Mouse (Mus musculus) C2C12 (cell line): ENCODE measurements around the gene Bag3. TPM values are rescaled to one million over a fixed set of nuclear protein-coding genes. Genes with fewer than 3 reads are reported as not detected.

ENCODE experiments used
- H3K27me3 ChIP-seq: one replicate; pipeline ENCODE4 v1.6.1; 2011; ENCODE audit not compliant: control insufficient read depth, insufficient read depth, insufficient read length
- H3K36me3 ChIP-seq: one replicate; pipeline ENCODE4 v1.6.1; 2011; ENCODE audit not compliant: control insufficient read depth, insufficient read depth
- H3K4me3 ChIP-seq: one replicate; pipeline ENCODE4 v1.5.1; 2011; ENCODE audit warnings: mild to moderate bottlenecking, control low read depth; ENCODE audit not compliant: poor library complexity, insufficient read depth, severe bottlenecking
- H3K79me2 ChIP-seq: one replicate; pipeline ENCODE4 v1.6.1; 2011; ENCODE audit not compliant: control insufficient read depth, insufficient read depth
- H3K79me3 ChIP-seq: one replicate; pipeline ENCODE4 v1.6.1; 2011; ENCODE audit warnings: low read depth, control low read depth
- H3ac ChIP-seq: one replicate; pipeline ENCODE3; 2011; ENCODE audit warnings: low read depth; ENCODE audit not compliant: control insufficient read depth, insufficient read length
- CEBPB ChIP-seq: IDR thresholded peaks from one replicate; pipeline ENCODE4 v1.6.1; 2011; ENCODE audit warnings: low read depth, mild to moderate bottlenecking, control low read depth, moderate library complexity
- CTCF ChIP-seq: IDR thresholded peaks from one replicate; pipeline ENCODE4 v1.5.1; 2011; ENCODE audit not compliant: control insufficient read depth, insufficient read depth, insufficient read length
- FOSL1 ChIP-seq: IDR thresholded peaks from one replicate; pipeline ENCODE4 v1.8.0; 2011; ENCODE audit warnings: mild to moderate bottlenecking, low read length; ENCODE audit not compliant: poor library complexity, insufficient read depth, severe bottlenecking
- MAX ChIP-seq: IDR thresholded peaks from one replicate; pipeline ENCODE4 v1.6.1; 2011; ENCODE audit warnings: mild to moderate bottlenecking, control low read depth
- MYOD1 ChIP-seq: IDR thresholded peaks from one replicate; pipeline ENCODE4 v1.6.1; 2011; ENCODE audit warnings: low read depth; ENCODE audit not compliant: control insufficient read depth, insufficient read length
- MYOG ChIP-seq: IDR thresholded peaks from one replicate; pipeline ENCODE4 v1.6.1; 2011; ENCODE audit not compliant: control insufficient read depth, insufficient read length; ENCODE audit errors: extremely low read depth
- USF1 ChIP-seq: IDR thresholded peaks from one replicate; pipeline ENCODE4 v1.6.1; 2011; ENCODE audit warnings: low read depth, mild to moderate bottlenecking, control low read depth, moderate library complexity
- polyA plus RNA-seq: library from polyadenylated mRNA; unstranded; fragments of >200 nt; fragmentation: generic; extraction: Trizol; gene quantifications from one replicate; pipeline ENCODE4 v1.2.1, GENCODE M21; 2012; ENCODE audit warnings: missing spikeins

Gene Bag3
- polyA plus RNA-seq, 1 experiment, result 78.2 TPM

DNA sequence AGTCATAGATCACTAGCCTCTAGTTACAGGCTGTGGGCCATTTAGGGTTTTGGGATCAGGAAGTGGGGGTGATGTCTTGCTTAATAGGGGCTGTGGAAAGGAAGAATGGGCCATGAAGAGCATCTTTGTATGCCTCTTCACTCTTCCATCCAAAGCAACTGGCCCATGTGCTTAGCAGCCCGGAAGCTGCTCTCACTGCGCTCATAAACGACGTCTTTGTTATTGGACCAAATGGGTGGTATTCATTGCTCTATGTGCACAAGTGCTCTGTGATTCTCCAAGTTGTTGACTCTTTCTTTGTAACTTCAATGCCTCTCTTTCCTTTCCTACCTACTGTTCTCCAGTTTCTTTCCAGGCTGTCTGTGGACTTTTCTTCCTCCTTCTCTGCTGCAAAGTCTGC lies 48.6 kb downstream of the Bag3 start:
- Histone ChIP-seq H3K4me3 (no peak overlapping the region), H3K79me2 (no peaks in the 10 kb centered on the region), H3K27me3 (no peaks in the 10 kb centered on the region), H3K36me3 (no peaks in the 10 kb centered on the region), H3ac (no peak overlapping the region), H3K79me3 (no peaks in the 10 kb centered on the region)
- TF ChIP-seq FOSL1, result no peak
- no peak for TF ChIP-seq MAX
- no peak for TF ChIP-seq USF1
- TF ChIP-seq MYOG, result no peak
- no peak for TF ChIP-seq CTCF
- TF ChIP-seq MYOD1, result no peak
- no peak for TF ChIP-seq CEBPB

DNA sequence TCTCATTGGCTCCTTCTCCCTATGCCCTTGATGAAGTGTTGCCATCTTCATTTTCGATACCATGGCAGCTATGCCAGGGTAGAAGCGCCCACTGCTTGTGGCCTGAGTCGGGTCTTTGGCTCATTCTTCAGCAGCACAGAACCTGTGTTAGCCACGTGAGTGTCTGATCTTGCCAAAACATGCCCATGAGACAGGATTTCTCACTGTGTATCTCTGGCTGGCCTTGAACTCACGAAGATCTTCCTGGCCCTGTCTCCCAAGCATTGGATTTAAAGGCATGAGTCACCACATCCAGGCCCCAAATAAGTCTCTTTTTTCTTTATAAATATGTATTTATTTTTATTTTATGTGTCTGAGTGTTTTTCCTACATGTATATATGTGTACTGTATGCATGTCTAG lies 51.8 kb downstream of the Bag3 start:
- Histone ChIP-seq H3K27me3 (no peaks in the 10 kb centered on the region), H3K79me2 (no peaks in the 10 kb centered on the region), H3ac (no peak overlapping the region), H3K79me3 (no peaks in the 10 kb centered on the region), H3K36me3 (no peaks in the 10 kb centered on the region), H3K4me3 (no peak overlapping the region)
- no peak for TF ChIP-seq MYOD1
- TF ChIP-seq CEBPB, result no peak
- TF ChIP-seq MAX, result no peak
- no peak for TF ChIP-seq CTCF
- TF ChIP-seq USF1, result no peak
- TF ChIP-seq FOSL1, result no peak
- TF ChIP-seq MYOG, result no peak

DNA sequence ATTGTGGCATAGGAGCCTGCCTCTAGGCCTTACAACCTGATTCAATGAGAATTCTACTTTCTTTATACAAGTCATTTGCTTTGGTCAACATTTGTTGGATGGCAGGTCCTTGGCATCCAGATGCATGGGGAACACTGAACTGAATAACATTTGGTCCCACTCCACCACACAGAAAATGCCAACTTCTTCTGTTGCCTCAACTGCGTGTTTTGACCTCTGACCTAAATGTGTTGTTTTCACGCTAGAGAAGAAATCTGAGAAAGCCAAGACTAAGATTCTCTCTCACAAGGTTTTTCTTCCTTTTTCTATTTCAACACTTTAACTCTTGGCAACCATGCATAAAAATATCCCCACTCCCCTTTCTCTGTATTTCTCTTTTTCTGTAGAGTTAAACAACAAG lies 52.4 kb downstream of the Bag3 start:
- no peak for TF ChIP-seq MAX
- TF ChIP-seq CTCF, result no peak
- TF ChIP-seq CEBPB, result no peak
- no peak for TF ChIP-seq FOSL1
- H3ac ChIP-seq, result no peak overlapping the region
- no peaks in the 10 kb centered on the region for H3K36me3 ChIP-seq
- H3K4me3 ChIP-seq, result no peak overlapping the region
- H3K79me3 ChIP-seq, result no peaks in the 10 kb centered on the region
- H3K79me2 ChIP-seq, result no peaks in the 10 kb centered on the region
- no peaks in the 10 kb centered on the region for H3K27me3 ChIP-seq

DNA sequence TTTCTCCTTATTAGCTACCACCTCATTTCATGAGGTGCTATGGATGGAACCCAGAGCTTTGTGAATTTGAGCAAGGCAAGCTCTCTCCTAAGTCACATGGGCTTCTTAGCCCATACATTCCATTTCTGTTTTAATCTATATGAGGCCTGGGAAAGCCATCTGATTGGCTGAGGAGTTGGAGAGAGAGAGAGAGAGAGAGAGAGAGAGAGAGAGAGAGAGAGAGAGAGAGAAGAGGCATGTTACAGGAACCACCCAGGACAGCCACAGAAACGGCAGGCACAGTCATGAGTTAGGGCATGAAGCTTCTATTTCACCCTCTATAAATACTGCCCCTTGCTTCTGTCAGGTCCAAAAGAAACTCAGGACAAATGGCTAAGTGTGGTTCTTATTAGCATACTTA lies 54.2 kb downstream of the Bag3 start:
- H3K79me3 ChIP-seq, result no peaks in the 10 kb centered on the region
- no peak for TF ChIP-seq MAX
- no peak for TF ChIP-seq MYOG
- TF ChIP-seq USF1, result no peak
- TF ChIP-seq CTCF, result no peak

DNA sequence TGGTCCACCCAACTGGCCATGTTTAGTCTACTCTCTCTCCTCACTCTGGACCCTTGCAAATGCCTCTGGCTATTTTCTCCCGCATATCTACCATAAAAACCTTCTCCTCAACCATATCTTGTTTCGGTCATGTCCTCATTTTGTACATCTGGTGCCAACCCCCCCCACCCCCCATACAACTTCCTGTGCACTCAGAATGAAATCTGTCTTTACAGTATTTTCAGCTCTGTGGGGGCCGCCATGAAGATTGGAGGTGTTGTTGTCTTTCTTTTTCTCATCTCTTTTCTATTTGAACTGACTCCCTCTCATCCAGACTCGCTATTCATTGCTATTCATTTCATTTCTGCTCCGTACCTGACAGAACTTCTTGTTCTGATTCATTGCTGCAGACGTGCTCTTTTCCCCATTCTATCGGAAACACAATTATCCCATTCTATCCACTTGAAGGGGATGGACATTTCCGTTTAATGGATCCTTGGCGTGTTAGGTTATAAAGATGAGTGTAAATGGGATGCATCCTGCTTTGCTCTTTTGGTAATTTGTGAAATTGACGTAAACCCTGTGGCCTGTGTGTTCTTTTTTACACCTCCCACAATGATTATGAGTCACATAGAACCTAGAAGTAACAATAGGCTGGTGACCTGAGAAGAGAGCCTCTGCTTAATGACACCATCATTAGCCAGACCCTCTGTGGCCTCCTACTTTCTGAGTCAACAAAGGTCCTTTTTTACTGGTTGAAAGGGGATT lies 55.0 kb downstream of the Bag3 start:
- Histone ChIP-seq H3K27me3 (no peaks in the 10 kb centered on the region), H3K4me3 (no peak overlapping the region), H3ac (no peak overlapping the region), H3K36me3 (no peaks in the 10 kb centered on the region), H3K79me2 (no peaks in the 10 kb centered on the region), H3K79me3 (no peaks in the 10 kb centered on the region)
- TF ChIP-seq USF1 (no peak), MYOD1 (no peak), CTCF (no peak), MAX (no peak), FOSL1 (no peak), CEBPB (no peak)

More for the DNA sequence above, 54.2 kb downstream of the Bag3 start:
- Histone ChIP-seq H3K27me3 (no peaks in the 10 kb centered on the region), H3K4me3 (no peak overlapping the region), H3K79me2 (no peaks in the 10 kb centered on the region), H3ac (no peak overlapping the region), H3K36me3 (no peaks in the 10 kb centered on the region)

DNA sequence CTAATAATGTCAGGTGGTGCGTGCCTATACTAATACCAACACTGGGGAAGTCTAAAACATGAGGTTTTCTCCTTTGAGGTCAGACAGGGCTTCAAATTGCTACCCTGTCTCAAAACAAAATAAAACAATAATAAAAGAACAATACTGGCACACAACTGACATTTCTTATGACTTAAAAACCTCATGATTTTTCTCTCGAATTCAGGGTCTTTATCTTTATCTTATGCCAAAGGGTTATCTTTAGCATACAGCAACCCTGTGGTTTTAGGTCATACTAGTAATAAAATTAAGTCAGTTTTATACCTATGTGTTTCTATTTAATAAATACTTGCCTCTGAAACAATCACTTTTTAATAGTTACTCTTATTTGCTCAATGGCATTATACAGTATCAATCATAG lies 56.0 kb downstream of the Bag3 start:
- H3K79me3 ChIP-seq, result no peaks in the 10 kb centered on the region
- no peak overlapping the region for H3K4me3 ChIP-seq
- no peaks in the 10 kb centered on the region for H3K27me3 ChIP-seq
- TF ChIP-seq CTCF, result no peak
- no peak for TF ChIP-seq USF1
- TF ChIP-seq FOSL1, result no peak
- no peaks in the 10 kb centered on the region for H3K36me3 ChIP-seq
- no peak overlapping the region for H3ac ChIP-seq
- H3K79me2 ChIP-seq, result no peaks in the 10 kb centered on the region
